Comparison of ENCODE assay signal across 8 mouse cellular contexts in genomic region chr1:165075301-165076082, GRCm38 (mm10).
DNase-seq lines count a peak whose midpoint lies in the region; ATAC-seq lines count a peak whose summit lies in the region.

No protein-coding gene starts in this region.

- no peaks in the 10 kb centered on the region for H3K27me3 ChIP-seq in heart, embryonic 13.5 days (replicated peaks)
- no peaks in the 10 kb centered on the region for H3K27me3 ChIP-seq in neural tube, embryonic 13.5 days

- peak overlapping the region; percentile 11; the same call in 1 of the 2 replicates for H3K9ac ChIP-seq in heart, embryonic 13.5 days
- H3K9ac ChIP-seq in neural tube, embryonic 13.5 days = no peak overlapping the region

- WGBS in heart, embryonic 13.5 days = 46% methylated on average over 5 of the region's 5 CpGs
- WGBS in neural tube, embryonic 13.5 days = 25% methylated on average over 5 of the region's 5 CpGs

- no peak overlapping the region for H3K4me3 ChIP-seq in heart, embryonic 13.5 days
- no peak overlapping the region for H3K4me3 ChIP-seq in neural tube, embryonic 13.5 days

- H3K27ac ChIP-seq in heart, embryonic 13.5 days (replicated peaks) = peak overlapping the region; percentile 24
- H3K27ac ChIP-seq in neural tube, embryonic 13.5 days (replicated peaks) = peak overlapping the region; percentile 92

- no peak overlapping the region for H3K4me2 ChIP-seq in heart, embryonic 13.5 days
- 0 out of 2 replicates have a peak overlapping the region, but pooled peaks have one; percentile 9 for H3K4me2 ChIP-seq in neural tube, embryonic 13.5 days

- H3K36me3 ChIP-seq in heart, embryonic 13.5 days = no peaks in the 10 kb centered on the region
- no peaks in the 10 kb centered on the region for H3K36me3 ChIP-seq in neural tube, embryonic 13.5 days

- peak; percentile 27 to 29 for DNase-seq in urinary bladder, postnatal 36 days (ENCODE audit: low spot score in 2 of 2)
- DNase-seq in urinary bladder, adult 2 months (ENCODE audit: low spot score) = no peak
- peak; percentile 88 for DNase-seq in fibroblast of lung, adult 2 months (ENCODE audit: low read depth)
- peak; percentile 49 to 50 for DNase-seq in layer of hippocampus, postnatal 10 days (ENCODE audit: low spot score in 2 of 2)
- DNase-seq in spleen, postnatal 14 days (ENCODE audit: low spot score in 2 of 2) = no peak
- DNase-seq in cerebellum, adult 8-10 months = no peak

- peaks cover 20% of the 10 kb centered on the region for H3K4me1 ChIP-seq in heart, embryonic 13.5 days
- H3K4me1 ChIP-seq in neural tube, embryonic 13.5 days (replicated peaks) = peaks cover 23% of the 10 kb centered on the region

- ATAC-seq in heart, embryonic 13.5 days (ENCODE audit: extremely low read depth, insufficient number of reproducible peaks, low FRiP score, low TSS enrichment) = no peak
- peak; percentile 94 for ATAC-seq in neural tube, embryonic 13.5 days (ENCODE audit: low read depth)

- H3K9me3 ChIP-seq in heart, embryonic 13.5 days = peaks cover 5% of the 10 kb centered on the region; the same call in 1 of the 2 replicates
- no peaks in the 10 kb centered on the region for H3K9me3 ChIP-seq in neural tube, embryonic 13.5 days

Comparison
In these comparisons a context has a peak if more than half of its experiments do, and no peak if none do; other contexts are left out.
1. DNase-seq: peak in urinary bladder, postnatal 36 days (2 of 2), fibroblast of lung, adult 2 months (single experiment) and layer of hippocampus, postnatal 10 days (2 of 2); none in urinary bladder, adult 2 months (single experiment), spleen, postnatal 14 days (0 of 2) and cerebellum, adult 8-10 months (single experiment).